Mouse (Mus musculus) cortical plate, adult 2 months (tissue): ENCODE data around the gene Kcnj6.

Experiments
- CTCF ChIP-seq: fragments of 200-500 bp; IDR thresholded peaks from 2 replicates; pipeline ENCODE4 v1.5.1; 2011; ENCODE audit warnings: mild to moderate bottlenecking, control low read depth, low read length; ENCODE audit not compliant: insufficient read depth; ENCODE audit errors: extremely low read depth
- POLR2A ChIP-seq: fragments of 200-500 bp; IDR thresholded peaks from 2 replicates; pipeline ENCODE4 v1.6.1; 2011; ENCODE audit warnings: mild to moderate bottlenecking, low read length, control low read depth; ENCODE audit not compliant: insufficient read depth; ENCODE audit errors: extremely low read depth

GRCm38 (mm10) chr16:94731027-94731426 is 266.5 kb downstream of the Kcnj6 start:
- TF ChIP-seq CTCF (no peak), POLR2A (no peak)
